Mouse (Mus musculus): ENCODE results near the gene Pou2f3. TPM values are rescaled to one million over a fixed set of nuclear protein-coding genes. Genes with fewer than 3 reads are reported as not detected.

The Pou2f3 gene
- polyA plus RNA-seq, 1 experiment = 0.46 TPM

DNA sequence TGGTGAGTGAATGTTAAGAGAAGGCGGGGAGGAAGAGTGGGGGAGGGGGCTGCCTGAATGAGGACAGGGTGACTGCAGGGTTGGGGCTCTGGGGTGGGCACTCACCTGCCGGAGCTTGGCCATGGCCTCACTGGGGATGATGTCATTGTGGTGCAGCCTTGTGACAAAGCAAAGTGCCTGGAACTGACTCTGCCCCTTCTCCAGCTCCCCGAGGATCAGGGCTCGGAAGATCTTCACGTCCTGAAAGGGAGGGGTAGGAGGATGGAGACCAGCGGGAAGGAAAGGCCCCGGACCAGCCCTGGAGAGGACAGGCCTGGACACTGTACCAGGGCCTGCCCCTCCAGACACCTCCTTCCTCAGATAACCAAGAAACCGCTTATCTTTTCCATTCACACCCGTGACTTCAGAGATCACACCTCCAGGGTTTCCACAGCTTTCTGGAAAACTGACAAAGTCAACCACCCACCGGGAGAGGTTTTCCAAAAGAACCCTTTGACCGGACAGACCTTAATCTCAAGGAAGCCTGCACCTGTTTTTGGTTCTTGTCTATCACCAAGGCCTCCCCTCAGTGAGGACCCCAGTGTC, 14.7 kb upstream of the Pou2f3 start:
- Histone ChIP-seq H3K4me1 (ENCODE audit: control insufficient read depth, insufficient read depth, low read length) (no peaks in the 10 kb centered on the region; the same call in 1 of the 2 replicates), H3K4me3 (replicated peaks; ENCODE audit: extremely low read depth, low read depth, low read length) (no peak overlapping the region)
- DNase-seq = no peak
- 55% methylated on average over 11 of the region's 11 CpGs for WGBS
- TF ChIP-seq POLR2A (IDR thresholded peaks at IDR 0.05; ENCODE audit: borderline replicate concordance, extremely low read depth, low read depth, low read length) (no peak), CTCF (IDR thresholded peaks at IDR 0.05; ENCODE audit: insufficient read depth, low read length) (no peak)

GRCm38 (mm10) chr9:43222429-43222715, 12.2 kb upstream of the Pou2f3 start:
- 77% methylated on average over 8 of the region's 8 CpGs for WGBS
- no peaks in the 10 kb centered on the region; the same call in 1 of the 2 replicates for H3K4me1 ChIP-seq (ENCODE audit: control insufficient read depth, insufficient read depth, low read length)
- no peak for TF ChIP-seq CTCF (IDR thresholded peaks at IDR 0.05; ENCODE audit: insufficient read depth, low read length)
- TF ChIP-seq POLR2A (IDR thresholded peaks at IDR 0.05; ENCODE audit: borderline replicate concordance, extremely low read depth, low read depth, low read length) = no peak
- no peak overlapping the region for H3K4me3 ChIP-seq (replicated peaks; ENCODE audit: extremely low read depth, low read depth, low read length)
- no peak for DNase-seq

DNA sequence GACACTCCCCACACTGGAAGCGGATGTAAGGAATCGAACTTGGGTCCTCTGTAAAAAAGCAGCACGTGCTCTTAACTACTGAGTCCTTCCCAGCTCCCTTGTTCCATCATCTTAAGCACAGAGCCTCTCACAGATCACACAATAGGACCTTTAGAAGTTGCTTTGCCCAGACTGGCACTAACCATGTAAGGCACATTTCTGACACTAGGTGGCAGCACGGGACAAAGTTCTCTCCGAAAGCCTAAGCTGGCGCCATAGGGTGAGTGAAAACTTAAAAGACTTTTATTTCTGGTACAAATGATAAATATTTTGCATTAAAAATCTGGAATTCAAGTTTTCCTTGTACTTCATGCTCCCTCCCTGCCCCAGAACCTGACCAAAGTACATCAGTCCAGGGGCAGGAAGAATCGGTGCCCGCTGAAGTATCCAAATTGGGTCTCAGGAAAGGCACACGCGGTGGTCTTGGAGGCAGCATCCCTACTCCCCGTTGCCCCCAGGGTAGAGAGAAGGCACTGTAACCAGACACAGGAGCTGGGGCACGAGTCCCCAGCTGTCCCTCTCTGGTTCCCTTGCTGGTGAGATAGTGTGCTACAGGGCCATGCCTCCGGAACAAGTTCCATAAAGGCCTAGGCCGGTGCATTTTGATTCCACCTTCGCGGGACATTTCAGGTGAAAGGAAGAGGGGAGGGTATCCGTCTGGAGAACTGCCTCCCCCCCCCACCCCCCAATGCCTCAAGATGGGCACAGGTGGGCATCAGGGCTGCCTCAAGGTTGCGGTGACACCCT, 11.7 kb upstream of the Pou2f3 start:
- 52% methylated on average over 18 of the region's 18 CpGs for WGBS

DNA sequence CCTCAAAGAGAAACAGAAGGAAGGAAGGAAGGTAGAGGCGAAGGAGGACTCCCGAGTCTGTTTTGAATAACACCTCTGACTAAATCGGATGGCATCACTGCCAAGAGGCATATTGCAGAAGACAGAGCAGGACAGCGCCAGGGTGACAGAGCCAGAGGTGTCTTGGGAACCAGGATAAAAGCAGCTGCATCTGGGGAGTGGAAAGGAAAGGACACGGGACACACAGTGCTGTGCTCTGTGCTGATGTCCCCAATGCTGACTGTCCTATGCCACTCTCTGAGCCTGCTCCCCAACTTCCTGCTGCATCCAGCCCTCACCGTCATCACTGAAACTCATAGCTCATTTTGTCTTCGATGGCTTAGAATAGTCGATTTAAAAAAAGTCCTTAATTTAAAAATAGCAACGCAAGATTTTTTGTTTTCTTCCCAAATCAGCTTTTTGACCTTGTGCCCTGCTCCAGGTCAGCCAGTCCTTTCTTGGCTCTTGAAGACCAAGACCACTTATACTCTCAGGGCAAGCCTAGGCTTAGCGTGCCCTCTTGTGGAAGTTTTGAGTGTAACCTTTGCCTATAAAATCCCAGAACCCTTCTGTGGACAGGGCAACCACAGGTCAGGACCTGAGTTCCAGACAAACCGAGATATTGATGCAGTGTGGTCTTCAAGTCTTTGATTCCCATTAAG, 742 bp upstream of the Pou2f3 start:
- Histone ChIP-seq H3K4me1 (ENCODE audit: control insufficient read depth, insufficient read depth, low read length) (no peaks in the 10 kb centered on the region; the same call in 1 of the 2 replicates), H3K4me3 (replicated peaks; ENCODE audit: extremely low read depth, low read depth, low read length) (no peak overlapping the region)
- TF ChIP-seq CTCF (IDR thresholded peaks at IDR 0.05; ENCODE audit: insufficient read depth, low read length) (peak; percentile 49), POLR2A (IDR thresholded peaks at IDR 0.05; ENCODE audit: borderline replicate concordance, extremely low read depth, low read depth, low read length) (no peak)
- WGBS = 18% methylated on average over 11 of the region's 11 CpGs
- peak; percentile 39 for DNase-seq

More for the DNA sequence above, 11.7 kb upstream of the Pou2f3 start:
- H3K4me1 ChIP-seq (ENCODE audit: control insufficient read depth, insufficient read depth, low read length) = no peaks in the 10 kb centered on the region; the same call in 1 of the 2 replicates
- H3K4me3 ChIP-seq (replicated peaks; ENCODE audit: extremely low read depth, low read depth, low read length) = no peak overlapping the region
- TF ChIP-seq POLR2A (IDR thresholded peaks at IDR 0.05; ENCODE audit: borderline replicate concordance, extremely low read depth, low read depth, low read length) = no peak
- TF ChIP-seq CTCF (IDR thresholded peaks at IDR 0.05; ENCODE audit: insufficient read depth, low read length) = peak; percentile 88
- peak; percentile 79 for DNase-seq

- TF ChIP-seq POLR2A (IDR thresholded peaks at IDR 0.05; ENCODE audit: borderline replicate concordance, extremely low read depth, low read depth, low read length) (no peak), CTCF (IDR thresholded peaks at IDR 0.05; ENCODE audit: insufficient read depth, low read length) (no peak)
- 4% methylated on average over 15 of the region's 15 CpGs for WGBS
- H3K4me3 ChIP-seq (replicated peaks; ENCODE audit: extremely low read depth, low read depth, low read length) = no peak overlapping the region
- no peak for DNase-seq
- H3K4me1 ChIP-seq (ENCODE audit: control insufficient read depth, insufficient read depth, low read length) = no peaks in the 10 kb centered on the region; the same call in 1 of the 2 replicates
Measured at GRCm38 (mm10) chr9:43206022-43206390, 4.2 kb downstream of the Pou2f3 start.

- TF ChIP-seq CTCF (IDR thresholded peaks at IDR 0.05; ENCODE audit: insufficient read depth, low read length) (no peak), POLR2A (IDR thresholded peaks at IDR 0.05; ENCODE audit: borderline replicate concordance, extremely low read depth, low read depth, low read length) (no peak)
- Histone ChIP-seq H3K4me3 (replicated peaks; ENCODE audit: extremely low read depth, low read depth, low read length) (no peak overlapping the region), H3K4me1 (ENCODE audit: control insufficient read depth, insufficient read depth, low read length) (no peaks in the 10 kb centered on the region; the same call in 1 of the 2 replicates)
- WGBS = 4% methylated on average over 40 of the region's 41 CpGs
- DNase-seq = no peak
Measured at GRCm38 (mm10) chr9:43205343-43206021, 4.7 kb downstream of the Pou2f3 start.

GRCm38 (mm10) chr9:43200212-43200611, 10.0 kb downstream of the Pou2f3 start:
- WGBS = 21% methylated on average over 5 of the region's 5 CpGs

DNA sequence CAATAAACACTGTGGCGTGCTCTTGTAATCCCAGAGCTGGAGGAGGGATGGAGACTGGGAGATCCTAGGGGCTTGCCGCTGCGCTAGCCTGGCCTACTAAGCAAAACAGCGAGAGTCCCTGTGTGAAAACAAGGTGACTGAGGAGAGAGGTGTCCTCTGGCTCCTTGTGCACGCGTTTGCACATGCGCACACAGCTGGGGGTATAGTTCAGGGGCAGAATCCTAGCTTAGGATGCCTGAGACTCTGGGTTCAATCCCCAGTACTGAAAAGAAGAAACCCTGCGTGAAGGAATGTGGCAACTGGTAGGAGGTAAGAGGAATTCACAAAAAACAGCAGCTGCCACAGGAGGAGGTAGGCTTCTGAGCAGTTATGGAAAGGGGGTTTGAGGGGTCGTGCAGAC, 16.2 kb downstream of the Pou2f3 start:
- no peak for TF ChIP-seq CTCF (IDR thresholded peaks at IDR 0.05; ENCODE audit: insufficient read depth, low read length)
- TF ChIP-seq POLR2A (IDR thresholded peaks at IDR 0.05; ENCODE audit: borderline replicate concordance, extremely low read depth, low read depth, low read length) = no peak
- DNase-seq = no peak
- Histone ChIP-seq H3K4me1 (ENCODE audit: control insufficient read depth, insufficient read depth, low read length) (no peaks in the 10 kb centered on the region), H3K4me3 (replicated peaks; ENCODE audit: extremely low read depth, low read depth, low read length) (no peak overlapping the region)
- 35% methylated on average over 9 of the region's 9 CpGs for WGBS

More at GRCm38 (mm10) chr9:43200212-43200611, 10.0 kb downstream of the Pou2f3 start:
- TF ChIP-seq POLR2A (IDR thresholded peaks at IDR 0.05; ENCODE audit: borderline replicate concordance, extremely low read depth, low read depth, low read length) (no peak), CTCF (IDR thresholded peaks at IDR 0.05; ENCODE audit: insufficient read depth, low read length) (no peak)
- H3K4me1 ChIP-seq (ENCODE audit: control insufficient read depth, insufficient read depth, low read length) = no peaks in the 10 kb centered on the region
- no peak for DNase-seq
- H3K4me3 ChIP-seq (replicated peaks; ENCODE audit: extremely low read depth, low read depth, low read length) = no peak overlapping the region

DNA sequence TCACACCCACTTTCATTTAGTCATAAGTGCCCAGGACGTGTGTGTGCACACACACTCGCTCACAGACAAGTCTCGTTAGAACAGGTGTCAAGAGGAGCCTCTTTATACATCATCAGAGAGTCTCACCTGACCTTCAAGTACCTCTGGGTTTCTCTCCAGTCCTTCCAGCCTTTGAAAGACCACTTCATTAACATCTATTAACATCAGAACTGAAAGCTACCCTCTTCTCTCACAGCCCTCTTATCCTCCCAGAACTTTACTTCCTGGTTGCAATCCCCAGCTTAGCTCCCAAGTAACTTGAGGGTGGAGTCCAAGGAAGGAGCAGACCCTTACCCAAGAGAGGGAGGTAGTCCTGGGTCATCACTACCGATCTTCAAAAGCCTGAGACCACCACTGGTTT, 18.6 kb downstream of the Pou2f3 start:
- 44% methylated on average over 4 of the region's 4 CpGs for WGBS
- Histone ChIP-seq H3K4me3 (replicated peaks; ENCODE audit: extremely low read depth, low read depth, low read length) (no peak overlapping the region), H3K4me1 (ENCODE audit: control insufficient read depth, insufficient read depth, low read length) (no peaks in the 10 kb centered on the region)
- DNase-seq = no peak
- TF ChIP-seq CTCF (IDR thresholded peaks at IDR 0.05; ENCODE audit: insufficient read depth, low read length) (no peak), POLR2A (IDR thresholded peaks at IDR 0.05; ENCODE audit: borderline replicate concordance, extremely low read depth, low read depth, low read length) (no peak)
